Mouse (Mus musculus): ENCODE data around the gene Cptp.

The Cptp gene

DNA sequence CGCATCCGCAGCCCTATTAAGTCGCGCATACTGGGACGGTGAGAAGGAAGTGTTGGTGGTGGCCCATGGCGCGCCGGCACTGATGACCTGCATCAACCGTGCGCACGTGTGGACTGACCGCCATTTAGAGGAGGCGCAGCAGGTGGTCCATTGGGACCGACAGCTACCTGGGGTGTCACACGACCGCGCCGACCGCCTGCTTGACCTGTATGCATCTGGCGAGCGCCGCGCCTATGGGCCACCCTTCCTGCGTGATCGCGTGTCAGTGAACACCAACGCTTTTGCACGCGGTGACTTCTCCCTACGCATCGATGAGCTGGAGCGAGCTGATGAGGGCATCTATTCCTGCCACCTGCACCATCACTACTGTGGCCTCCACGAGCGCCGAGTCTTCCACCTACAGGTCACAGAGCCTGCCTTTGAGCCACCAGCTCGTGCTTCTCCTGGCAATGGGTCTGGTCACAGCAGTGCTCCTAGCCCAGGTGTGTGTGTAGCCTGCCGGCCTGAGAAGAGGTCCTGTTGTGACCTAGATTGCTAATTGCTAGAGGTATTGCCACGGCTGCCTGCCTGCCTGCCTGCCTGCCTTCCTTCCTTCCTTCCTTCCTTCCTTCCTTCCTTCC, 27.5 kb downstream of the Cptp start:
- DNase-seq (ENCODE audit: low read depth, low spot score), result no peak

DNA sequence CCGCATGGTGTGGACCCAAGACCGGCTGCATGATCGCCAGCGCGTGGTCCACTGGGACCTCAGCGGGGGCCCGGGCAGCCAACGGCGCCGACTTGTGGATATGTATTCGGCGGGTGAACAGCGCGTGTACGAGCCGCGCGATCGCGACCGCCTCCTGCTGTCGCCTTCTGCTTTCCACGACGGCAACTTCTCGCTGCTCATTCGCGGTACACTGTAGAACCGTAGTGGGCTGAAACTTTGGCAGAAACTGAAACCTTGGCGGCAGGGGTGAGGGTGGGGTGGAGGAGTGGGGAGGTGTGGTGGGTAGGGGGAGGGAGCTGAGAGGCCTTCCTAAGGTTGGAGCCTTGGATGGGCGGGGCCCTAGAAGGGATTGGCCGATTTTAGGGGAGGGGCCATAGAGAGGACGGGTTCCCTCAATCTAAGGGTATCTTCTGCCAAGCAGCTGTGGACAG, 28.2 kb downstream of the Cptp start:
- no peak for DNase-seq (ENCODE audit: low read depth, low spot score)

DNA sequence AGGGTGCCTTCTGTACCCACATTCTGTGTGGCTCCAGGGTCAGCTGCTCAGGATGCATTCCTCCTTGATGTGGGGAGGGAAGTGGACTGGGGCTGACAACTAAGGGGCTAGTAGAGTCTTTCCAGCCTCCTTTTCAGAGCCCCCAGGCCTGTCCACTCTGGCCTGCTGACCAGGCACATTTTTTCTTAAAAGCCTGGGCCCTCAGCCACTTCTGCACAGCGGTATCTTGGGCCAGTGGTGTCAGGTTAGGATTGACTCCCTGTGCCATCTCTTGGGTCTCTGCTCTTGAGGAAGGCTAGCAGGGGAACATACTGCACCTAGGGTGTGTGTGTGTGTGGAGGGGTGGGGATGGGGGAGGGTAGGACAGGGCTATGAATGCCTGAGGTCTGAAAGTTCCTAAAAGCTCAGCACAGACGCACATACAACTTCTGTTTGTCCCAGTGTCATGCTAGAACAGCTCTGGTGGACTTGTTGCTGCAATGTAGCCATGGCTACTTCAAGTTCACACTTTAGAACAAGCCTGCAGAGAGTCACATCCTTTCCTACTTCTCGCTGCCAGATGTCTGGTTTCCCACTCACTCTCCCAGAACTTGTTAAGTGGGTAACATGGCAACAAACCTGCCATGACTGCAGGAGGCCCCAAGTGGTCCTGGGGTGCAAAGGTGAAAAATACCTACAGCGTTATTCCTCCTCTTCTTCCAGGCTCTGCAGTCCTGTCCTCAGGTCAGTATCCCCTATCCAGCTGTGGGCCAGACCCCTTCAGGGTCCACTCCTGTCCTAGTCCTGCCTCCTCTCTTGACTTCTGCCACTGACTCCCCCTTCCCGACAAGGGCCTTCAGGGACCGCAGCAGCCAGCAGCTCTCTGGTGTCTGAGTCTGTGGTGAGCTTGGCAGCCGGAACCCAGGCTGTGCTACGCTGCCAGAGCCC, 28.9 kb downstream of the Cptp start:
- DNase-seq (ENCODE audit: low read depth, low spot score), result no peak

DNA sequence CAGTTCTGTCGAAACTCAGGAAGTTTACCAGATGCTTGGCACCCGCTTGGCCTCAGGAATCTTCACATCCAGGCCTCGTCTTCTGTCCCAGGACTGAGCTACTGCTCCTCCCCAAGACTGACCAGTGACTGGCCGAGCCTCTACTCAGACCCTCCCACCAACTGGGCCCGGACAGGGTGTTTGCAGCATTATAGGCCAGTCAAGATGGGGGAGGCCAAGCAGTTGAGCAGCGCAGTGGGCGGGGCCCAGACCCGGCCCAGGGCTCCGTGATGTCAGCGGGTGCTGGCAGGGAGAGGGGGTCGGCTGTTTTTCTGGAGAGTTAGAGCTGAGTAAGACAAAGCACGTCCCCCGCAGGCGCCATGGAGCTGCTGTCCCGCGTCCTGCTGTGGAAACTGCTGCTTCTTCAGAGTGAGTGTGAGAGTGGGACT, 29.7 kb downstream of the Cptp start, which contains the start of gene Mxra8:
Gene Mxra8 (plus strand): TSS at position 198 of the 428 bp plus-strand sequence.
- peak; percentile 76 for DNase-seq (ENCODE audit: low read depth, low spot score)

DNA sequence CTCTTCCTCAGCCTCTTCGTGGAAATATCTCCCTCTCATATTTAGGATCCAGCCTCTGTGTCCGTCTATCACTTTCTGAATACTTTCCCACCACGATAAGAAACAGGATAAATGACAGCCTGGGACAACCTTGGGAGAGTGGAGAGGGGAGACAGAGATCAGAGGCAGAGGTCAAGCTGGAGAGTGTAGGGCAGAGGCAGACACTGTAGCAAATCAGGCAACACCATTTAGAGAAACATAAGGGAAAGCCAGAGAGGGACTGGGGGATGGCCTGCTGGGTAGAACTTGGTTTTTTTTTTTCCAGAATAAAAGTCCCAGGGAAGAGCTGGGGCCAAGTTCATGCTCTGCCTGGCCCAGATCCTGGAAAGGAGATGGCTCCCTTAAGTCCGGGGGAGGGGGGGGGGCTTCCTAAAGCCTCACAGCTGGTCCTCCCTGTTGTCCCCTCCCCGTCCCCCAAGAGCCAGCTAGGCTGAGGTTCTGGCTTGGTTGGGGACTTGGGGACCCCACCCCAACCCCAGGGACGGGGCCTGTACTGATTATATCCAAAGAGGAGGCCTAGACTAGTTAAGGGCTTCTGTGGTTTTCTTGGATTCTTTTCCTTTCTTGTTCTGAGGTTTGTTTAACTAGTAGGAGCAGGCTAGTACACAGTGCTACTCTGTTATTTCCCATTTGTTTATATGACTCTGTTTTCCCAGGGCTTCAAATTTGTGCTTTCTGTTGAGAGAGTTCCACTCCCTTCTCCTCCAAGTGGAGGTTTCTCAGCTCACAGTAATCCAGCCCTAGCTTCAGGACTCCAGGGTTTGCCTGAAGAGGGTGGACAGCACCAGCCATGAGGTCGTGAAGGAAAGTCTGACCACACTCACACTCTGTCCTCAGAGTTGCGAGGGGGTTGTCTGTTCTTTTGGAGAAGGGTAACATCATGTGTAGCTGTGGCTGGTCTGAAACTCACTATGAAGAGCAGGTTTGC, 30.8 kb downstream of the Cptp start:
- no peak for DNase-seq (ENCODE audit: low read depth, low spot score)

DNA sequence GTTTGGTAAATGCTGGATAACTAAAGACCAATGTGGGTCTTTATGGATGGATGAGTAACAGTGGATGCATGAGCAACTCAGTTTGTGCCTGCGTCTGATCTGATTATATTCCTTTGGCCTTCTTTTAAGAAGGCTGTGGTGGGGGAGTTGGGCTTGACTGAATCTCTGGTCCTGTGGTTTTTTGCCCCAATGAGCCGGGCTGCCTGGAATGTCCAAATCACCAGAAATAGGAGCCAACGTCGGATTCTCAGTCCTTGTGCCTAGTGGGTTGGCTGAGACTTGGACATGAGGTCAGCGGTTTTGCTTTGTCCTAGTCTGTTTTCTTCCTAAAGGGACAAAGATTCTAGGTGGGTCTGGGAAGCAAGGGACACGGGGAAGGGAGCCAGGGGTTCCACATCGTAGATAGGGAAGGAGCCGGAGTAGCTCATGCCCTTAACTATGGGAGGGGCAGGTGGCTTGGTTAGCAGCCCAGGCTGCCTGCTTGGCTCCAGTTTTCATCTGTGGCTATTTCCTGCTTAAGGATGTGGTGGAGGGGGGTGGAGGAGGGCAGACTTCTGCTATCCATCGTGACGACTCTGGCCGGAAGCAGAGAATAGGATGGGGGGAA, 31.7 kb downstream of the Cptp start:
- no peak for DNase-seq (ENCODE audit: low read depth, low spot score)

DNA sequence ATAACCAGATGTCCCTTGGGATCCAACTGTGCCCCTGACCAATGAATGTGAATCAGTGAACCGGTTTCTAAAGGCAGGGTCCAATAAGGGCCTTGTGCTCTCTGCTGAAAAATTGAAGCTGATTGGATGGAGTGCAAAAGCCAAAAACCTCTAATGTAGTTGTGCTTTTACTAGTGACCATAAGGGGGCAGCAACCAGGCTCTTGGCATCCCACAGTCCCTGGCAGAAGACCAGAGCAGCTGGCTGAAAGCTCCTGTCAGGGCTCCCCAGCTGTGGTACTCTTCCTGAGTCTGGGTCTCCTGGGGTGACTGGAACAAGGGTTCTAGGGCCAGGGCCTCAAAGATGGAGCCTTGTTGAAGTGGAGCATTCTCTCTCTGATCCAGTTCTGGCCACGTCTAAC, 35.4 kb downstream of the Cptp start:
- peak; percentile 57 for DNase-seq (ENCODE audit: low read depth, low spot score)

DNA sequence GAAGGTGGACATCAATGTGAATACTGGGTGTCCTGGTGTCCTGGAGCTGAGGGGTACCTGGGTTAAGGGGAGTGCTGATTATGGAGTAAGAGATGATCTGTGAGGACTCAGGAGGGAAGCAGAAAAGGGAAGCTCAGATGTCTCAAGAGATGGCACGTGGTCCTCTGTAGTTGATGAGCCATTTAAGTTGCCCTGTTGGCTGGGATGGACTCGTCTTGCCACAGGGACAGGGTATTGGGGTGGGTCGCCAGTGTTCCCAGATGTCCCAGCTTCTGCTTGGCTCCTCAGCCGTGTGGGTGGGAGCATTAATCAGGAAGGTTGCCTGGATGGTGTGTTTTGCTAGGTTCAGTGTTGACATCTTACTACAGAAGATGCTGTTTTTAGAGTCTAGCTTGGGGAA, 36.0 kb downstream of the Cptp start:
- no peak for DNase-seq (ENCODE audit: low read depth, low spot score)

DNA sequence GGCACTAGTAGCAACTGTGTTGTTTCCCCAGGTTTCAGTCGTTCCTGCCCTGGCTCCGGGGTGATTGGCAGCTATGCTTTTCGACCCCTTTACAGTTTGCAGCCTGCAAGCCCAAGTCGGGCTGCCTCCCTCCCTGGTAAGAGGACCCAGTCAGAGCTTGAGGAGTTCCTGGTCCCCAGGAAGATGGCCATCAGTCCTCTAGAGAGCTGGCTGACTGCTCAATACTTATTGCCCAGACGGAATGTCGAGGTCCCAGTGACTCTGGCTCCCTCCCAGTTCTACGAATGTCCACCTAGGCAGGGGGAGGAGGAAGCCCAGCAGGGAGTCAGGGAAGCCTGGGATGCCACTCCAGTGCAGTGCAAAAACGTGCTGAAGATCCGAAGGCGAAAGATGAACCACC, 36.9 kb downstream of the Cptp start:
- no peak for DNase-seq (ENCODE audit: low read depth, low spot score)

DNA sequence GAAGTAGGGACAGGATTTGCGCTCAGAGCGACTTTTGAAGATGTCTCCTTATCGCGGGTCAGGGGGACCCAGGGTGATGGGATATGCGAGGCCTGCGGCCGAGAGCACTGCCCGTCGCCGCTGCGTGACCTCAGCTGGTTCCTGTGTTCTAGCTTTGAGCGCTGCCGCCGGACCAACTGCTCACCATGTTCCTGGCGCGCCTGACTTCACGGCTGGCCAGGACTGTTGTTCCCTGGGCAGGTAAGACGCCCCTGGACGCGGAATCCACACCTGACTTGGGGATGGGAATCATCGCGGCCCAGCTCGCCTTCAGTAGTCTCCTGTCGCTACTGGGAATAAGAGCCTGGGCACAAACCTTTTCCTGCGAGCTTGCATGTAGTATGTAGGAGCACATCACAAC, 37.4 kb downstream of the Cptp start:
- no peak for DNase-seq (ENCODE audit: low read depth, low spot score)

DNA sequence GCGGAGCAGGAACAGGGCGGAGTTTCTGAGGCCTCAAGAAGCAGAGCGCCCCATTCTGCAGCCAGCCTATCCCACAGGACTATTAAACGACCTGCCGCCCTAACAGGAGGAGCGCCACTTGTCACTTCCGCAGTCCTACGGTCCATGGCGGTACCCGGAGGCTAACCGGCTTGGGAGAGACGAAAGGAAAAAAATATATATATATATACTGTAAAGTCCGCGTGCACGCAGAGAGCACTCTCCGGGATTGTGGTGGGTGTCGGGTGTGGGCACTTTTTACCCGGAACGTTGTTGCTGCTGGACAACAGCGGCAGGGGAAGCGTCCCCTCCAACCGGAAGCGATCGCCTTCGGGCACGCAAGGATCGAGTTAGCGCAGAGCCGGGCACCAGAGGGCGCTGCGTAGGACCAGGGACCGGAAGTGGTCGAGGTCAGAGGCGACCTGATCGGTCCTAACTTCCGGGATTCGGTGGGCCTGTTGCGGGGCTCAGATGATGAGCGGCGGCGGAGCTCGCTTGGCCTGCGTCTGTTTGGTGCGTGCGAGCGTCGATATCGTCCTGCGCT, 38.0 kb downstream of the Cptp start, which contains the start of gene Aurkaip1:
Gene Aurkaip1 (plus strand): TSS at position 68 of the 562 bp plus-strand sequence.
- DNase-seq (ENCODE audit: low read depth, low spot score), result peak; percentile 93

DNA sequence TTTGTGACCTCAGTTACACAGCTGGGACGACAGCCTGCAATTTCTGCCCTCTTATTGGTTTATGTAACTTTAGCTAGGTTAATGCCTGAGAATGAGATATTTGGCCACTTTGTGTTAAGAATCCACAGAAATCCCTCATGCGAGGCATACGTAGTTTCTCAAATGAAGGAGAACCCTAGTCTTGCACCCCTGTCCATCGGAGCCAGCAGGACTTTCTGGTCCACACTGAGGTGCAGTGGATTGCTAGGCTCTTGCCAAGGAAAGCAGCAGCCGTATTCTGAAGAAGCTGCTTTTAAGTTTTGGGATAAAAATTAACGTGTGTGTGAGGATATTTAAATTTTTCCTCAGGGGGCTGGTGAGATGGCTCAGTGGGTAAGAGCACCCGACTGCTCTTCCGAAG, 38.6 kb downstream of the Cptp start:
- no peak for DNase-seq (ENCODE audit: low read depth, low spot score)

DNA sequence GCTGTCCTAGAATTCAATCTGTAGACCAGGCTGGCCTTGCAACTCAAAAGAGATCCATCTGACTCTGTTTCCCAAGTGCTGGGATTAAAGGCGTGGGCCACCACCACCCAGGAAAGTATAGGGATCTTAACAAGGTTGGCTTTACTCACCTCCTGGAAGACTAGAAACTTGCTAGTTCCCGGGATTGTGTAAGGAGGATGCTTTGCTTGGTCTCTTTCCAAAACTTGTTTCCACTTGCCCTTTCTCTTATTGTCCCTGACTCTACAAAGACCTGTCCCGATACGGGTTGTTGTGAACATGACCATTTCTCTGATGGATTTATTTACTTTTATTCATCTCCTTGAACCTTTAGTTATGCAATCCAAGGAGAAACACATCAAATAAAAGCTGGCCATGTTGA, 39.4 kb downstream of the Cptp start:
- DNase-seq (ENCODE audit: low read depth, low spot score), result no peak

DNA sequence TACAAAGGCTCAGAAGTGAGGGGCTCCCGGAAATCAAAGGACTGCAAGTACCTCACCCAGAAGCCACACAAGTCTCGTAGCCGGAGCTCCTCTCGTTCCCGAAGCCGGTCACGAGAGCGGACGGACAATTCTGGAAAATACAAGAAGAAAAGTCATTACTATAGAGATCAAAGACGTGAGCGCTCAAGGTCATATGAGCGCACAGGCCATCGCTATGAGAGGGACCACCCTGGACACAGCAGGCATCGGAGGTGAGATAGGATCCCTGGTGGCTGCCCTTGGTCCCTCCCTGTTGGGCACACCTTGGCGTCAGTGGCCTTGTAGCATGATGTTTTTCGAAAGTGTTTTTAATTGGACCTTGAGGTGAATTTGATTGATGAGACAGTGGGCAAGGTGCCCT, 45.8 kb downstream of the Cptp start:
- DNase-seq (ENCODE audit: low read depth, low spot score), result no peak

DNA sequence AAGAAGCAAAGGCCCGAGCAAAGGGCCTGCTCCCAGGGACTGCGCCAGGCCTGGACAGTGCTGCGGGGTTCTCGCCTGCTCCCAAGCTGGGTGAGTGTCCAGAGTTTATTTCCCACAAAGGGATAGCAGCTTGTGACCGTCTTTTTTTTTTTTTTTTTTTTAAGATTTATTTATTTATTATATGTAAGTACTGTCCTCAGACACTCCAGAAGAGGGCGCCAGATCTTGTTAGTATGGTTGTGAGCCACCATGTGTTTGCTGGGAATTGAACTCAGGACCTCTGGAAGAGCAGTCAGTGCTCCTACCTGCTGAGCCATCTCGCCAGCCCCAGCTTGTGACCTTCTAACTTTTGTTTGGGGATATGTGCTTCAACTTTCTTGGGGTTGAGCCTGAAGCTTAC, 48.2 kb downstream of the Cptp start:
- DNase-seq (ENCODE audit: low read depth, low spot score), result no peak

DNA sequence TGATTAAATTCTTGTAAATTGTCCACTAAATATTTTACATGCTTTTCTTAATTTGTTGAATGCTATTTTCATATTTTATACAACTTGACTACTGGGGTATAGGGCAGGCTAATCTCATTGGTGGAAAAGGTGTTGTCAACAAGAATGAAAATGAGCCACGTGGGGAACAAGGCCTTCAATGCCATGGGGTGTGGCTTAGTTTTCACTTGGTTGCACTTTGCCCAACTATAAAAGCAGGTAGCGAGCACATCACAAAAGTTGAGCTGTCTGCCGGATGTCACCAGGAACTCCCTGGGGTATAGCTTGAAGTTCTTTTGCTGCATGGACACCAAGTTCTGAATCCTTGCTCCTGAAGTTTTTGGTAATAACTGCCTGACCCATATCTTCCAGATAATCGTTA, 51.7 kb downstream of the Cptp start:
- DNase-seq (ENCODE audit: low read depth, low spot score), result no peak
